Mouse (Mus musculus) hindbrain, embryonic 11.5 days (tissue): Measurements from ENCODE around the gene Rpf2. TPM values are rescaled to one million over a fixed set of nuclear protein-coding genes. Genes with fewer than 3 reads are reported as not detected.

Experiments
- polyA plus RNA-seq: library from polyadenylated mRNA; unstranded; fragments of >200 nt; fragmentation: Nextera tagmentation; extraction: Ambion mirVana; gene quantifications from 2 replicates; pipeline ENCODE4 v1.2.1, GENCODE M21; 2014

Gene Rpf2
- polyA plus RNA-seq, 1 experiment from 2014 or later = 89.6 TPM

Other genes with a start within 250 kb of the Rpf2 start
- 0.26 and 0.35 TPM in 2 replicates for gene Mfsd4b1, start 221.8 kb downstream of the Rpf2 start, polyA plus RNA-seq
- gene Slc16a10, start 104.8 kb downstream of the Rpf2 start, polyA plus RNA-seq = 8.6 and 8.9 TPM in 2 replicates
- 151 and 155 TPM in 2 replicates for gene Gtf3c6, start 11.1 kb upstream of the Rpf2 start, polyA plus RNA-seq
- gene Amd1, start 55.1 kb upstream of the Rpf2 start, polyA plus RNA-seq = 82.2 and 89.7 TPM in 2 replicates
- 9.0 and 9.5 TPM in 2 replicates for gene Cdk19, start 92.5 kb upstream of the Rpf2 start, polyA plus RNA-seq